Mouse (Mus musculus) heart, adult 8-10 months (tissue): ENCODE results near the gene Otp. TPM values are rescaled to one million over a fixed set of nuclear protein-coding genes. Genes with fewer than 3 reads are reported as not detected.

Experiments
- DNase-seq: peaks from one replicate; pipeline ENCODE4 v3.0.0; 2022; ENCODE audit warnings: low spot score
- total RNA-seq, 4 experiments: library from RNA; stranded (reverse); gene quantifications; 2 replicates each; pipeline ENCODE4 v1.2.4; 2022

The Otp gene
- total RNA-seq, 4 experiments from 2014 or later: not detected

GRCm38 (mm10) chr13:94874039-94874425, 1.4 kb upstream of the Otp start:
- DNase-seq: no peak

- DNase-seq: no peak
Measured at GRCm38 (mm10) chr13:94874656-94875395, 576 bp upstream of the Otp start.

GRCm38 (mm10) chr13:94876286-94877210, 1.1 kb downstream of the Otp start:
- no peak for DNase-seq

- DNase-seq: no peak
Measured at GRCm38 (mm10) chr13:94877211-94877590, 1.8 kb downstream of the Otp start.

GRCm38 (mm10) chr13:94877991-94878745, 2.8 kb downstream of the Otp start:
- DNase-seq: no peak

GRCm38 (mm10) chr13:94881201-94881600, 5.8 kb downstream of the Otp start:
- DNase-seq: no peak

GRCm38 (mm10) chr13:94882221-94882620, 6.8 kb downstream of the Otp start:
- no peak for DNase-seq

- no peak for DNase-seq
Measured at GRCm38 (mm10) chr13:94882711-94883145, 7.3 kb downstream of the Otp start.

GRCm38 (mm10) chr13:94883163-94883965, 8.0 kb downstream of the Otp start:
- no peak for DNase-seq

GRCm38 (mm10) chr13:94883966-94884960, 8.9 kb downstream of the Otp start:
- DNase-seq: no peak

GRCm38 (mm10) chr13:94885291-94886235, 10.2 kb downstream of the Otp start:
- no peak for DNase-seq

- DNase-seq: no peak
Measured at GRCm38 (mm10) chr13:94907841-94908240, 32.4 kb downstream of the Otp start.

GRCm38 (mm10) chr13:94912961-94913360, 37.6 kb downstream of the Otp start:
- DNase-seq: no peak

- no peak for DNase-seq
Measured at GRCm38 (mm10) chr13:94915654-94916053, 40.3 kb downstream of the Otp start.

GRCm38 (mm10) chr13:94928086-94928485, 52.7 kb downstream of the Otp start:
- no peak for DNase-seq
